Mouse (Mus musculus) C2C12 (cell line): ENCODE measurements at regions not wholly inside any gene's neighbourhood (a gene's known extent, or its start where the extent isn't known, plus 50 kb on each side); places are given as distances from the start of the nearest gene placed in this dataset.

Experiments used
- H3K27me3 ChIP-seq: one replicate; pipeline ENCODE4 v1.6.1; 2011; ENCODE audit not compliant: control insufficient read depth, insufficient read depth, insufficient read length
- H3K36me3 ChIP-seq: one replicate; pipeline ENCODE4 v1.6.1; 2011; ENCODE audit not compliant: control insufficient read depth, insufficient read depth
- H3K4me3 ChIP-seq: one replicate; pipeline ENCODE4 v1.5.1; 2011; ENCODE audit warnings: mild to moderate bottlenecking, control low read depth; ENCODE audit not compliant: poor library complexity, insufficient read depth, severe bottlenecking
- H3K79me2 ChIP-seq: one replicate; pipeline ENCODE4 v1.6.1; 2011; ENCODE audit not compliant: control insufficient read depth, insufficient read depth
- H3K79me3 ChIP-seq: one replicate; pipeline ENCODE4 v1.6.1; 2011; ENCODE audit warnings: low read depth, control low read depth
- H3ac ChIP-seq: one replicate; pipeline ENCODE3; 2011; ENCODE audit warnings: low read depth; ENCODE audit not compliant: control insufficient read depth, insufficient read length
- CEBPB ChIP-seq: IDR thresholded peaks from one replicate; pipeline ENCODE4 v1.6.1; 2011; ENCODE audit warnings: low read depth, mild to moderate bottlenecking, control low read depth, moderate library complexity
- CTCF ChIP-seq: IDR thresholded peaks from one replicate; pipeline ENCODE4 v1.5.1; 2011; ENCODE audit not compliant: control insufficient read depth, insufficient read depth, insufficient read length
- FOSL1 ChIP-seq: IDR thresholded peaks from one replicate; pipeline ENCODE4 v1.8.0; 2011; ENCODE audit warnings: mild to moderate bottlenecking, low read length; ENCODE audit not compliant: poor library complexity, insufficient read depth, severe bottlenecking
- MAX ChIP-seq: IDR thresholded peaks from one replicate; pipeline ENCODE4 v1.6.1; 2011; ENCODE audit warnings: mild to moderate bottlenecking, control low read depth
- MYOD1 ChIP-seq: IDR thresholded peaks from one replicate; pipeline ENCODE4 v1.6.1; 2011; ENCODE audit warnings: low read depth; ENCODE audit not compliant: control insufficient read depth, insufficient read length
- MYOG ChIP-seq: IDR thresholded peaks from one replicate; pipeline ENCODE4 v1.6.1; 2011; ENCODE audit not compliant: control insufficient read depth, insufficient read length; ENCODE audit errors: extremely low read depth
- USF1 ChIP-seq: IDR thresholded peaks from one replicate; pipeline ENCODE4 v1.6.1; 2011; ENCODE audit warnings: low read depth, mild to moderate bottlenecking, control low read depth, moderate library complexity

GRCm38 (mm10) chr11:24682423-24682822 is 604.6 kb downstream of the Bcl11a start:
- no peak for TF ChIP-seq FOSL1
- TF ChIP-seq CTCF: no peak
- TF ChIP-seq MYOG: no peak
- no peak for TF ChIP-seq MAX
- no peak for TF ChIP-seq USF1
- TF ChIP-seq MYOD1: no peak
- TF ChIP-seq CEBPB: no peak
- Histone ChIP-seq H3K79me2 (no peaks in the 10 kb centered on the region), H3ac (no peak overlapping the region), H3K27me3 (no peaks in the 10 kb centered on the region), H3K36me3 (no peaks in the 10 kb centered on the region), H3K79me3 (no peaks in the 10 kb centered on the region), H3K4me3 (no peak overlapping the region)

DNA sequence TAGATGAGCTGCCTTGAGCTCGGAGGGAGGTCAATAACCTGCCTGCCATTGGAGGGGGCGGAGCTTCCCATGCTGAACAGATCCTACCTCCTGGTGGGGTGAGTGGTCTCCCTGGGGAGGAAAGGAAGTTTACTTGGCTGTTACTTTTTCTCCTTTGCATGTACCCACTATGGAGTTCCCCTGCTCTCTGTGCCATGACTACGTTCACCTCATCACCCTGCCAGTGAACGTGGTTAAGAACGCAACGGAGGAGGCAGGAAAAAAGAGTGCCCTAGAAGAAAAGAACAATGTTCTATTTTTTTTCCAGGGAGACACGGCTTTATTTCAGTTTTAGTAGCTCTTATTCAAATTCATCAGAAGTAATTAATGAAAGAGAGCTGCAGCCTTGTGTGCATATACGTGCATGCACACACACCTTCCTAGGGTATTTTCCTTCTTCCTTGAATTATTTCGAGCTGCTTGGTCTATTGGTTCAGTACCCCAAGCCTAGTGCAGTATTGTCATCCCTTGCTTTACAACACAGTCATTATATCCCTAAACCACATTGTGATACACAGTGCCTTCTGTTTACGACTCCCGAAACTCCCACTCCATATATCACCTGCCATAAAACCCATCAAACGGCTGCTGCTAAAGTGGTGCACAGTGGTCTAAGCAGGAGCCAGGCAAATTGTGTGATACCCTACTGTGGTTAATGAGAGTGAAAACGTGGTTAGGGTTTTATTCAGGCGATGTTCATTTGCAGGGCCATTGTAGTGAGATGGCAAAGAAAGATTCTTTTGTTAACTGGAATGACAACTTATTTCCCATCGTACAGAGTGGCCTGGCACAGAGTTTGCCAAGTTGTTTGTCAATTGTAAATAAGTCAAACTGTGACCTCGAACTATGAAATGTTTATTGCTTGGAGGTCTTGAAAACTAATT is 608.0 kb downstream of the Bcl11a start:
- H3K36me3 ChIP-seq: no peaks in the 10 kb centered on the region
- H3K79me2 ChIP-seq: no peaks in the 10 kb centered on the region
- no peak overlapping the region for H3ac ChIP-seq
- no peak for TF ChIP-seq MYOG
- TF ChIP-seq CTCF: no peak
- no peak for TF ChIP-seq CEBPB
- no peak for TF ChIP-seq MAX
- TF ChIP-seq USF1: no peak
- TF ChIP-seq FOSL1: no peak
- no peak for TF ChIP-seq MYOD1
- H3K27me3 ChIP-seq: no peaks in the 10 kb centered on the region
- H3K79me3 ChIP-seq: no peaks in the 10 kb centered on the region
- no peak overlapping the region for H3K4me3 ChIP-seq

DNA sequence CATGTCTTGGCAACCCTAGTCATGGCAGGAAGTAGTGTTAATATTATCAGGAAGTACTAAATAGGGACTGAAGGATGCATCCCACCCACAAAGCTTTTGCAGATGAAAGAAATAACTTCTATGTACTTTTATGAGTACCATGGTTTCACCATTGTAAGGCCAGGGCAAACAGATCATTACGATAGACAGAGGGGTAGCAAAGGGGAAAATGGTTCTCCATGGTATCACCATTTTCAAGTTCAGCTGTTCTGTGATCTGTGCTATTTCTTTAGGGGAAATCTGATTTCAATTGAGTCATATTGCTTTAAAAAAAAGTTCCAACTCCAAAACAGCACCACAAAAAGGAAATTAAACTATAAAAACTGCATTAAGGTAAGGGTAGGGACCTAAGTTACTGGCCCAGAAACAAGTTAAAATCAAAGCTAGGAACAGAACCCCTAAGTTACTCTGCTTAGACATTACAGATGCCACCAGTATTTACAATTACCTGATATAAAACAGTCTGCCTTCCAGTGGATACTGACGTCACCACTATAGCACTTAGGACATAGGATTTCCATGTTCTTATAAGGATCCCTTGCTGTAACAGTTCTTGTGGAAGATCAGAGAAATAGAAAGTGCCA is 610.4 kb downstream of the Bcl11a start:
- H3K79me3 ChIP-seq: no peaks in the 10 kb centered on the region
- H3K4me3 ChIP-seq: no peak overlapping the region
- no peaks in the 10 kb centered on the region for H3K79me2 ChIP-seq
- no peaks in the 10 kb centered on the region for H3K36me3 ChIP-seq
- TF ChIP-seq MYOG (no peak), CEBPB (no peak), CTCF (no peak), MAX (no peak), FOSL1 (no peak), USF1 (no peak), MYOD1 (no peak)
- H3ac ChIP-seq: no peak overlapping the region
- H3K27me3 ChIP-seq: no peaks in the 10 kb centered on the region

DNA sequence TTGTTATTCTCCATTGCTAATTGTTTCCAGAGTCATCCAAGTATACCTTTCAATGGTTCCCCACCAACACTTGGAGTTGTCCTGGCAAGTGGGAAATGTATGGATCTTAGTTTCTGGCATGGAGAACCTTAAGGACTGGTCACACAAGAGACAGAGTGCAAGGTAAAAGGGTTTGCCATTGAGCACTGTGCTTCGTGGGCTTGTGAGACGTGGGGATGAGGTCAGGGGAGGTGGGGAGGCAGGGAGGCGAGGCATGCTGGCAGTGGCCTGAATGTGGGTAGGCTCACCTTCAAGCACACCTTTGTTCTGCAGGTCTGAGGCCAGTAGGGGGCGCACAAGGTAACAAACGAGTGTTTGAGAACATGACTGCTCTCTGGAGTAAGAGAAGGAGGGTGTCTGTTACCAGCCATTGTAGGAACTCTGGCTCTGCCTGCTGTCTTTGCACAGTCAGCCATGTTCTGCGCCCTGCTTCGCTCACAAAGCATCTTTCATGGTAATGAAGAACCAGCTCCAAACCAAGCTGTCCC is 612.0 kb downstream of the Bcl11a start:
- Histone ChIP-seq H3K79me2 (no peaks in the 10 kb centered on the region), H3K36me3 (no peaks in the 10 kb centered on the region), H3K27me3 (no peaks in the 10 kb centered on the region), H3K79me3 (no peaks in the 10 kb centered on the region), H3ac (no peak overlapping the region), H3K4me3 (no peak overlapping the region)
- TF ChIP-seq FOSL1: no peak
- no peak for TF ChIP-seq MYOD1
- TF ChIP-seq CTCF: no peak
- no peak for TF ChIP-seq USF1
- TF ChIP-seq MAX: no peak
- no peak for TF ChIP-seq CEBPB
- no peak for TF ChIP-seq MYOG

DNA sequence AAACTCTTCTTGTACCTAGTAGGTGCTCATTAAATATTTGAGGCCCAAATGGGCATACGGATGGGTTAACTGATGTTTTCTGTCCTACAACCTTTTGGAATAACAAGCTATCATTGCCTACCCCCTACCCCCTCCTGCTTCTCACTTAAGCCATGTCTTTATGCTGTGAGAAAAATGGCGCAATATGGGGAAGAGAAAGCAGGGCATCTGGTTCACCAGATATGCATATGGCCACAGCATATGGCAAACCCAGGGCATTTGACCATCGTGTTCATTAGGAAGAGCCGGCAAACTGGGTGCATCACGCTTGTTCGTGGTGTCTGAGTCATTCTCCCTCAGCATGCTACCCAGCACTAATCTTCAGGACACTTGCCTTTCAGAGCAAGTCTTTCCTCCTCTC is 616.1 kb downstream of the Bcl11a start:
- Histone ChIP-seq H3ac (no peak overlapping the region), H3K79me3 (no peaks in the 10 kb centered on the region), H3K27me3 (no peaks in the 10 kb centered on the region), H3K4me3 (no peak overlapping the region), H3K36me3 (no peaks in the 10 kb centered on the region), H3K79me2 (no peaks in the 10 kb centered on the region)
- TF ChIP-seq CEBPB: no peak
- TF ChIP-seq CTCF: no peak
- TF ChIP-seq USF1: no peak
- no peak for TF ChIP-seq MAX
- TF ChIP-seq MYOG: no peak
- no peak for TF ChIP-seq MYOD1
- TF ChIP-seq FOSL1: no peak
